Mouse (Mus musculus) forebrain, embryonic 16.5 days (tissue): Measurements from ENCODE around the gene Lysmd2. TPM values are rescaled to one million over a fixed set of nuclear protein-coding genes. Genes with fewer than 3 reads are reported as not detected.
A peak's percentile ranks its signal among the peaks of the same experiment; 100 is the strongest.

Experiments
- ATAC-seq: fragments of 200-750 bp; cut with Nextera tagmentation; 2 replicates; pipeline ENCODE4 v1.8.0; 2017; ENCODE audit warnings: mild to moderate bottlenecking, moderate library complexity
- H3K27ac ChIP-seq: fragments of 300-500 bp; sonication (generic); 2 replicates; pipeline ENCODE4 v1.5.1; 2014; ENCODE audit warnings: low read length, control low read depth
- H3K27me3 ChIP-seq: fragments of 300-500 bp; sonication (generic); replicated peaks from 2 replicates; pipeline ENCODE4 v1.6.1; 2014; ENCODE audit warnings: low read length; ENCODE audit not compliant: control insufficient read depth, insufficient read depth
- H3K36me3 ChIP-seq: fragments of 300-500 bp; sonication (generic); 2 replicates; pipeline ENCODE4 v1.6.1; 2014; ENCODE audit not compliant: control insufficient read depth, insufficient read depth
- H3K4me1 ChIP-seq: fragments of 300-500 bp; sonication (generic); replicated peaks from 2 replicates; pipeline ENCODE4 v1.6.1; 2014; ENCODE audit warnings: low read length; ENCODE audit not compliant: control insufficient read depth, insufficient read depth
- H3K4me2 ChIP-seq: fragments of 300-500 bp; sonication (generic); 2 replicates; pipeline ENCODE4 v1.6.1; 2014; ENCODE audit warnings: mild to moderate bottlenecking, low read length, control low read depth
- H3K4me3 ChIP-seq: fragments of 300-500 bp; sonication (generic); replicated peaks from 2 replicates; pipeline ENCODE4 v1.5.1; 2014; ENCODE audit warnings: mild to moderate bottlenecking, low read length, control low read depth
- H3K9ac ChIP-seq: fragments of 300-500 bp; sonication (generic); replicated peaks from 2 replicates; pipeline ENCODE4 v1.6.1; 2014; ENCODE audit warnings: low read depth, low read length, control low read depth
- H3K9me3 ChIP-seq: fragments of 300-500 bp; sonication (generic); 2 replicates; pipeline ENCODE4 v1.6.1; 2016; ENCODE audit warnings: low read length; ENCODE audit not compliant: control insufficient read depth
- WGBS: fragments of 180-500 bp; shearing (Covaris S2); extraction: QIAGEN DNeasy Blood & Tissue Kit; methylation state at CpG from one replicate; pipeline ENCODE4 v1.1.7; 2014; 5-methylcytosine and 5-hydroxymethylcytosine counted together
- polyA plus RNA-seq: library from polyadenylated mRNA; unstranded; fragments of >200 nt; fragmentation: Nextera tagmentation; extraction: Ambion mirVana; gene quantifications from 2 replicates; pipeline ENCODE4 v1.2.1, GENCODE M21; 2015

Lysmd2 gene
- 26.7 and 28.2 TPM in 2 replicates for polyA plus RNA-seq

- no peaks in the 10 kb centered on the region for H3K9me3 ChIP-seq
- H3K36me3 ChIP-seq: no peaks in the 10 kb centered on the region
- peak within 1 kb of the TSS; percentile 76 for H3K4me2 ChIP-seq
- peak; percentile 89 for ATAC-seq
- WGBS: under 1% methylated on average over 66 of the region's 94 CpGs
- H3K4me1 ChIP-seq: peaks cover 10% of the 10 kb centered on the region
- peak within 1 kb of the TSS; percentile 88 for H3K27ac ChIP-seq
- H3K27me3 ChIP-seq: no peaks in the 10 kb centered on the region
- peak within 1 kb of the TSS; percentile 76 for H3K4me3 ChIP-seq
- H3K9ac ChIP-seq: peak within 1 kb of the TSS; percentile 91
Measured at GRCm38 (mm10) chr9:75625556-75626307, at the start of gene Lysmd2. Gene Lysmd2, plus strand, starts transcription at chr9:75625741.

GRCm38 (mm10) chr9:75579321-75579720, 46.2 kb upstream of the Lysmd2 start:
- no peak overlapping the region for H3K4me3 ChIP-seq

GRCm38 (mm10) chr9:75581694-75582350, 43.7 kb upstream of the Lysmd2 start:
- Histone ChIP-seq H3K9ac (no peak overlapping the region), H3K27ac (no peak overlapping the region), H3K4me2 (no peak overlapping the region), H3K9me3 (no peaks in the 10 kb centered on the region), H3K4me3 (no peak overlapping the region), H3K27me3 (no peaks in the 10 kb centered on the region), H3K36me3 (peaks cover 13% of the 10 kb centered on the region), H3K4me1 (no peaks in the 10 kb centered on the region)
- 57% methylated on average over 7 of the region's 7 CpGs for WGBS
- peak; percentile 36 for ATAC-seq

More at GRCm38 (mm10) chr9:75579321-75579720, 46.2 kb upstream of the Lysmd2 start:
- Histone ChIP-seq H3K27ac (no peak overlapping the region), H3K4me1 (no peaks in the 10 kb centered on the region), H3K36me3 (peaks cover 29% of the 10 kb centered on the region), H3K9me3 (no peaks in the 10 kb centered on the region), H3K4me2 (no peak overlapping the region), H3K27me3 (no peaks in the 10 kb centered on the region), H3K9ac (no peak overlapping the region)
- 86% methylated on average over 6 of the region's 6 CpGs for WGBS
- no peak for ATAC-seq

GRCm38 (mm10) chr9:75589850-75590790, 35.4 kb upstream of the Lysmd2 start:
- Histone ChIP-seq H3K36me3 (peaks cover 33% of the 10 kb centered on the region), H3K4me1 (no peaks in the 10 kb centered on the region), H3K9me3 (no peaks in the 10 kb centered on the region), H3K4me2 (no peak overlapping the region), H3K27ac (no peak overlapping the region), H3K4me3 (no peak overlapping the region), H3K9ac (no peak overlapping the region), H3K27me3 (no peaks in the 10 kb centered on the region)
- WGBS: 68% methylated on average over 15 of the region's 15 CpGs
- no peak for ATAC-seq

- no peak overlapping the region for H3K4me3 ChIP-seq
- peak; percentile 51; the same call in 1 of the 2 replicates for ATAC-seq
- peaks cover 30% of the 10 kb centered on the region for H3K36me3 ChIP-seq
- WGBS: 84% methylated on average over 5 of the region's 5 CpGs
- H3K9me3 ChIP-seq: no peaks in the 10 kb centered on the region
- H3K27me3 ChIP-seq: no peaks in the 10 kb centered on the region
- no peak overlapping the region for H3K9ac ChIP-seq
- no peak overlapping the region for H3K4me2 ChIP-seq
- H3K4me1 ChIP-seq: no peaks in the 10 kb centered on the region
- no peak overlapping the region for H3K27ac ChIP-seq
Measured at GRCm38 (mm10) chr9:75593481-75593880, 32.1 kb upstream of the Lysmd2 start.

GRCm38 (mm10) chr9:75597036-75597435, 28.5 kb upstream of the Lysmd2 start:
- Histone ChIP-seq H3K36me3 (peaks cover 16% of the 10 kb centered on the region), H3K27ac (no peak overlapping the region), H3K4me1 (peaks cover 12% of the 10 kb centered on the region), H3K4me3 (no peak overlapping the region), H3K9ac (no peak overlapping the region), H3K27me3 (no peaks in the 10 kb centered on the region), H3K9me3 (no peaks in the 10 kb centered on the region), H3K4me2 (no peak overlapping the region)
- WGBS: 92% methylated on average over 13 of the region's 13 CpGs
- ATAC-seq: no peak

GRCm38 (mm10) chr9:75597596-75597995, 27.9 kb upstream of the Lysmd2 start:
- no peaks in the 10 kb centered on the region for H3K9me3 ChIP-seq
- no peak for ATAC-seq
- WGBS: 81% methylated on average over 4 of the region's 4 CpGs

GRCm38 (mm10) chr9:75599191-75599841, 26.2 kb upstream of the Lysmd2 start:
- no peaks in the 10 kb centered on the region; the same call in 1 of the 2 replicates for H3K9me3 ChIP-seq
- no peak overlapping the region for H3K4me3 ChIP-seq
- H3K4me1 ChIP-seq: peaks cover 12% of the 10 kb centered on the region
- H3K4me2 ChIP-seq: no peak overlapping the region
- peak; percentile 95 for ATAC-seq
- no peaks in the 10 kb centered on the region for H3K27me3 ChIP-seq
- peaks cover 6% of the 10 kb centered on the region for H3K36me3 ChIP-seq
- H3K27ac ChIP-seq: peak overlapping the region; percentile 23; the same call in 1 of the 2 replicates
- WGBS: 13% methylated on average over 5 of the region's 5 CpGs
- no peak overlapping the region for H3K9ac ChIP-seq

More at GRCm38 (mm10) chr9:75597596-75597995, 27.9 kb upstream of the Lysmd2 start:
- Histone ChIP-seq H3K4me1 (peaks cover 12% of the 10 kb centered on the region), H3K27me3 (no peaks in the 10 kb centered on the region), H3K9ac (no peak overlapping the region), H3K36me3 (peaks cover 11% of the 10 kb centered on the region), H3K27ac (no peak overlapping the region), H3K4me2 (no peak overlapping the region), H3K4me3 (no peak overlapping the region)
